Mouse (Mus musculus): ENCODE measurements around the gene Ctss.
A peak's percentile ranks its signal among the peaks of the same experiment; 100 is the strongest.
"Not testable (repeated sequence)": the region's sequence is repeated elsewhere in the genome, so short reads cannot be mapped to it uniquely, and the experiment has no call there.

The Ctss gene

DNA sequence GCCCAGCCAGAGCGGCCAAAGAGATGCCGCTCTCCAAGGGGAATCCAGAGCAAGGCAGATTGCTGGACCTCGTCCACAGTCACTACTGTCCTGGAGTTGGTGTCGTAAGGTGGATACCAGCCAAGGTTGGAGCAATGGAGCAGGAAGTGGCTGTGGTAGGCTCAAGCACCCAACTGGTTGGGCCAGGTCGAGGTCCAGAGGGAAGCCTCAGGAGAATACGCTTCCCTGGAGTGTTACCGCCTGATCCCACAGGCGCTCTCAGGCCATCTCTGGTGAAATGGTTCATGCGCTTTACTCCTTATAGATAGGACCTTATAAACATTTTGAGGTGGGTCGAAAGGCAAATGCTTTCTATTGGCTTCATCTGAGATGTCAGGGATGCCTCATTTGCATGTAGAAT is 12.3 kb downstream of the Ctss start:
- no peak for DNase-seq

GRCm38 (mm10) chr3:95539837-95540236 is 13.3 kb downstream of the Ctss start:
- DNase-seq: no peak

DNA sequence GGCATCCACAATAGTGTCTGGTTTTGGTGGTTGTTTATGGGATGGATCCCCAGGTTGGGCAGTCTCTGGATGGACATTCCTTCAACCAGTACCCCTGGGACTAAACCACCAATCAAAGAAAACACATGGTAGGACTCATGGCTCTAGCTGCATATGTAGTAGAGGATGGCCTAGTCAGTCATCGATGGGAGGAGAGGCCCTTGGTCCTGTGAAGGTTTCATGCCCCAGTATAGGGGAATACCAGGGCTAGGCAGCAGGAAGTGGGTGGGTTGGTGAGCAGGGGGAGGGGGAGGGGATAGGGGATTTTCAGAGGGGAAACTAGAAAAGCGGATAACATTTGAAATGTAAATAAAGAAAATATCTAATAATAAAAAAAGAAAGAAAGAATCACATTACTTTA is 14.6 kb downstream of the Ctss start:
- DNase-seq: not testable (repeated sequence)

GRCm38 (mm10) chr3:95542171-95542570 is 15.6 kb downstream of the Ctss start:
- DNase-seq: no peak

DNA sequence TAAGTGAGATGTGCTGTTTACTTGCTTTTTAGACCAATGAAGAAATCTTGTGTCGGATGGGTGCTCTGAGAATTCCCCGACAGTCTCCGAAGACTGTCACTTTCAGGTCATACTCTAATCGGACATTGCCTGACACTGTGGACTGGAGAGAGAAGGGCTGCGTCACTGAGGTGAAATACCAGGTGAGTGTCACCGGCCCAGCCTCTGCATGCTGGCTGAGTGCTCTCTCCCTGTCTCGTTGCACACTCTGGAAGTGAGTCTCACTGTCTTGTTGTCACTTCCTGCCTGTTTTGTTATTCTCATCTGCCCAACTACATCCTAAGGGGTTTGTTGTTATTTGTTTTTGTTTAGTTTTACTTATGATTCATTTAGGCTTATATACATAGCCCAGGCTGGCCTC is 16.4 kb downstream of the Ctss start:
- DNase-seq: no peak

DNA sequence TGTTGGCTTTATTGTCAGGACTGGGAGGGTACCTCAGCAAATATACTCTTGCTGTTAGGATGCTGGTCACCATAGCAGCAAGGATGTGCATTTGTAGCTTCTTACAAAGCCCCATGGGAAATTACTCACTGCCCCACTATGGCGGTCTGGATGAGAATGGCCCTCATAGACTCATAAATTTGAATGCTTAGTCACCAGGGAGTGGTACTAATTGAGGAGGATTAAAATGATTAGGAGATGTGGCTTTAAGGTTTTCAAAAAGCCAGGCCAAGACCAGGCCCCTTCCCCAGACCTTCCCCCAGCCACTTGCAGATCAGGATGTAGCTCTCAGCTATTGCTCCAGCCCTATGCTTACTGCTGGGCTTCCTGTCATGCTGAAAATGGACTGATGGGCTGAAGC is 23.6 kb downstream of the Ctss start:
- DNase-seq: no peak

DNA sequence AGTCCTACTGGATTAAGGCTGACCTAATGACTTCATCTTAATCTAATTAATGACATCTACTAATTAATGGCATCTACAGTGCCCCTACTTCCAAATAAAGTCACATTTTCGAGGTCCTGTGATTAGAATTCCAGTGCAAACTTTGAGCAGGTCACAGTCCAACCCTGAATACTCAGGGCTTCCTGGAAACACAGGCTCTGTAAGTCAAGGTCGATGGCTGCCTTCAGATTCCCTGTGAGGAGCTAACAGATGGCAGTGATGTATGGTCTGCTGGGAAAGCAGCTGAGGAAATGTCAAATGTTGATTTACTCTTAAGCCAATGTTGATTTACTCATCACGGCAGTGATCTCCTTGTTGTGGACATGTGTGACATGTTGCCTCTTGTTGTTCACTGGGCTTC is 27.4 kb downstream of the Ctss start:
- DNase-seq: no peak

DNA sequence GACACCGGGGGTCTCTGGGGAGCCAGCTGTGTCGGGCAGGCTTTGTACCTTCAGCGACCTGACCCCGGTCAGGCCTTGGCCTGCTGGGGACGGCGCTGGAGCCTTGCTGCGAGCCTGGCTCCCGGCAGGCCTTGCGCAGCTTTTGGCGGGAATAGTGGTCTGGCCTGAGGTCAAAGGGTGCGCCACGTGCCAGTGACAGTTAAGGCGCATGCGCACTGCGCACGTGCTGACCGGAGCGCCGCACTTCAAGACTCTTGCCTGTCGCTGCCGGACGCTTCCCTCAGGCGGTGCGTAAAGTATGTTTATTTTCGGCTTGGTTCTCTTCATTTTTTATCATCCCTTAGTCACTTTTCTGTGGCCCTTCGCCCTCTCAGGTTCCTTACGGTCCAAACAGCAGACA is 32.9 kb downstream of the Ctss start, which contains the start of gene Hormad1:
Gene Hormad1 (plus strand): TSS at position 241 of the 400 bp plus-strand sequence.
- no peak for DNase-seq

GRCm38 (mm10) chr3:95560738-95561137 is 34.2 kb downstream of the Ctss start:
- no peak for DNase-seq

DNA sequence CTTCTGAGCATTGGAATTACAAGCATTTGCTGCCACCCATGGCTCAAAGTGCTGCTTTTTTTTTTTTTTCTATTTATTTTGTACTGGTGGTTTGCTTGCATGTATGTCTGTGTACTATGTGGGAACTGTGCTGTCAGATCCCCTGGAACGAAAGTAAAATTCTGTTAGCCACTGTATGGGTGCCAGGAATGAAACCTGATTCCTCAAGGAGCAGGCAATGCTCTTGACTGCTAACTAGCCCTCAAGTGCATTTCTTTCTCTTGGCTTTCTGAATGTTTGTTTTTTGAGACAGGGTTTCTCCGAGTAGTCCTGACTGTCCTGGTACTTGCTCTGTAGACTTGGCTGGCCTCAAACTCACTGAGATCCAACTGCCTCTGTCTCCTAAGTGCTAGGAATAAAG is 35.2 kb downstream of the Ctss start:
- no peak for DNase-seq

DNA sequence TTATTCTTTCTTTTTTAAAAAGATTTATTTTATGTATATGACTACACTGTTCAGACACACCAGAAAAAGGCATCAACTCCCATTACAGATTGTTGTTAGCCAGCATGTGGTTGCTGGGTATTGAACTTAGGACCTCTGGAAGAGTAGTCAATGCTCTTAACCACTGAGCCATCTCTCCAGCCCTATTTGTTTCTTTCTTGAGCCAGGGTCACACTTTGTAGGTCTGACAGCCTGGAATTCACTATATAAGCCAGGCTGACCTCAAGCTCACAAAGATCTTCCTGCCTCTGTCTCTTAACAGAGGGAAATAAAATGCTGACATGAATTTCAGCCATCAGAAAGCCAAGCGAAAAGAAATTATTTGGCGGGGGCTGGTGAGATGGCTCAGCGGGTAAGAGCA is 43.0 kb downstream of the Ctss start:
- DNase-seq: no peak

DNA sequence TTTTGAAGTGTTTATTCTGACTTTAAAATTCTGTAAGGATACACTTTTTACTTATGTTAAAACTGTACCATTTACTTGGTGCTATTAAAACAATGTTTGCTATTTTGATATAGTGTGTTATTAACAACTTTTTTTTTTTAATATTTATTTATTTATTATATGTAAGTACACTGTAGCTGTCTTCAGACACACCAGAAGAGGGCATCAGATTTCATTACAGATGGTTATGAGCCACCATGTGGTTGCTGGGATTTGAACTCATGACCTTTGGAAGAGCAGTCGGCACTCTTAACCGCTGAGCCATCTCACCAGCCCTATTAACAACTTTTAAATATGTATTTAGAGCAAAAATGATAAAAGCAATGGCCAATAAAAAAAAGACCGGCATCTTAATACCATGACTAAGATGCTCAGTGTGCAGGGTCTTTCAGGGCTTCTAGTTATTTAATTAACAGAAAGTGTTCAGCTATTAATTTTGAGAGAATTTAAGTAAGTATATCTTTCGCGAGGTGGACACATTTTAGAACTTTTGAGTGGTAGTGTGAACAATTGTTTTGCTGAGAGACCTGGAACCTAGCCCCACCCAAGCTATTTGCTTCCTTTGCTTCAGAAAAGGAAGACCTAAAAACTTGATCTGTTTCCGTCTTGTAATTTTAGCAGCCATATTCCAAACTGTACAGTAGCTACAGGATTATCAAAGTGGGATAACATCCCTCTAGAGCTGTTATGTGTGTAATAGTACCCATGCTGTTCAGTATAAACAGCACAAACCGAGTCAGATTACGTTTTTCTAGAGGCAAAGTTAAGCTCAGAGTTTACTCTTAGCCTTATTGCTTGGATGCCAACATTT is 61.4 kb downstream of the Ctss start:
- no peak for DNase-seq

DNA sequence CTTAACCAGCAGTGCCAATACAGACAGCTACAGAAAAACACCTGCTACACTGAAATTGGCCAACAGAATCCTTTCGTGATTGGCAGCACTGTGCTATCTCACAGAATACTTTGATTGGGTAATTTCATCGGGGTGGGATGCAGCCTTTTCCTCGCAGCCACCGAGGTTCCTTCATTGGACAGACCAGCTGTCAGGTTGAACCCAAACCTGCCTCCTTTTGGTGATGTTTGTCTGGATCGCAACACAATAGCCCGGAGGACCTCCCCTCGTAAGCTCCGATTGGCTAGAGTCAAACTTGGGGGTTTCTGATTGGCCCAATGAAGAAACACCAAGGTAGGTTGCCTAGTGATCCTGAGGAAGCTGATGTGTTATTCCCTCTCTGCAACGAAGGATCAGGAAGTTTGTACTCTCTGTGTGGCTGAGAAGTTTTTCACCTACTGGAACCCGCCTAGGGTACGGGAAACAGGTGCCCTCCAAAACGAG is 62.1 kb downstream of the Ctss start, which contains the start of gene Golph3l:
Gene Golph3l (plus strand): TSS at position 331 of the 483 bp plus-strand sequence.
- DNase-seq: peak; percentile 95

GRCm38 (mm10) chr3:95598734-95599133 is 72.1 kb downstream of the Ctss start:
- DNase-seq: no peak

DNA sequence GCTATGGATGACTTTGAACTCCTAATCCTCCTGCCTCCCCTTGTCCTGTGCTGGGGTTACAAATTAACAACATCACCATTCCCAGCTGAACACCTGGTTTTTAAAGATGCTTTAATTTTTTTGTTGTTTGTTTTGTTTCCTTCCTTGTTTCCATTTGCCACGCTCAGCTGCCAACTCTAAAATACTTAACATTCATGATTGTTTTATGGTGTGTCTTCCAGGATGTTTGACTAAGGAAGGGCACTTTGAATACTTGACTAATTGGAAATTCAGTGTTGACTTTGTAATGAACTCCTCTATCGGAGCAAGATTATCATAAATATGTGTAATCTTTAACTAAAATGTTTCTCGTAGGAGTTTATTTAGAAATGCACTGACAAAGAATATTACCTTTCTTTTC is 74.7 kb downstream of the Ctss start:
- no peak for DNase-seq
